Mouse (Mus musculus): Measurements from ENCODE around the gene Nin.

DNA sequence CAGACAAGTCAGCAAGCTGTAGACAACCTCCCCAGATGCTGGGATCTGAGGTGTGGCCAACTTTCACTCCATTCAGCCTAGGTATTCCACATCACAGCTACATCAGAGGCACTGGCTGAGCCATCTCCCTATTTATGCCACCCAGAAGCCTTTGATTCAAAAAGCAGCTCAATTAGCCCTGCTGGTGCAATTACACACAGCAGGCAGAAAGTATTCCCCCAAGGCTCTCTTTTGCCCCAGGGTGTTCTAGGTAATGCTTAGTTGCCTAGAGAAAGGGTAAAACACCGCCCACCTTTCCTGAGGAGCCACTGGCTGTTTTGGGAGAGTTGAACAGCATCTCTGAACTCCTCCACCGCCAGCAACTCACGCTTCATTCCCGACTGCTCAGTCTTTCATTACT, 10.3 kb downstream of the Nin start:
- no peak for TF ChIP-seq CTCF (IDR thresholded peaks at IDR 0.05; ENCODE audit: low read depth)
- no peak for TF ChIP-seq EP300 (optimal IDR thresholded peaks at IDR 0.05)
